Mouse (Mus musculus) MN1 (cell line): ENCODE results near the gene Crybb2.

Experiments
- DNase-seq: peaks from one replicate; pipeline ENCODE4 v3.0.0-alpha.2; 2016; ENCODE audit warnings: low spot score

Gene Crybb2

GRCm38 (mm10) chr5:113090750-113091149 lies 20.8 kb upstream of the Crybb2 start:
- no peak for DNase-seq

- DNase-seq = no peak
These were observed 20.3 kb upstream of the Crybb2 start for GRCm38 (mm10) chr5:113090077-113090690.

- no peak for DNase-seq
These were observed 17.5 kb upstream of the Crybb2 start for GRCm38 (mm10) chr5:113087465-113087864.

GRCm38 (mm10) chr5:113086990-113087389 lies 17.1 kb upstream of the Crybb2 start:
- no peak for DNase-seq

- DNase-seq = no peak
These were observed 16.5 kb upstream of the Crybb2 start for GRCm38 (mm10) chr5:113086439-113086838.

- no peak for DNase-seq
These were observed 16.0 kb upstream of the Crybb2 start for GRCm38 (mm10) chr5:113085931-113086330.

GRCm38 (mm10) chr5:113084309-113084708 lies 14.4 kb upstream of the Crybb2 start:
- no peak for DNase-seq

GRCm38 (mm10) chr5:113082356-113083168 lies 12.6 kb upstream of the Crybb2 start:
- DNase-seq = no peak

- DNase-seq = peak; percentile 38
These were observed 11.5 kb upstream of the Crybb2 start, which contains the start of gene Crybb3 for GRCm38 (mm10) chr5:113081439-113081838. Crybb3 (minus strand) TSS chr5:113081584.

- no peak for DNase-seq
These were observed 11.1 kb upstream of the Crybb2 start for GRCm38 (mm10) chr5:113081020-113081419.

- peak; percentile 35 for DNase-seq
These were observed 9.9 kb upstream of the Crybb2 start for GRCm38 (mm10) chr5:113079783-113080182.

- no peak for DNase-seq
These were observed 8.8 kb upstream of the Crybb2 start for GRCm38 (mm10) chr5:113078686-113079085.

GRCm38 (mm10) chr5:113054308-113054707 lies 15.6 kb downstream of the Crybb2 start:
- peak; percentile 85 for DNase-seq

GRCm38 (mm10) chr5:113050581-113051185 lies 19.2 kb downstream of the Crybb2 start:
- DNase-seq = no peak

GRCm38 (mm10) chr5:113049876-113050275 lies 20.0 kb downstream of the Crybb2 start:
- DNase-seq = no peak

GRCm38 (mm10) chr5:113045511-113046273 lies 24.2 kb downstream of the Crybb2 start:
- DNase-seq = no peak

- DNase-seq = no peak
These were observed 26.4 kb downstream of the Crybb2 start for GRCm38 (mm10) chr5:113043531-113043930.

- peak; percentile 85 for DNase-seq
These were observed 28.3 kb downstream of the Crybb2 start for GRCm38 (mm10) chr5:113041567-113042071.

GRCm38 (mm10) chr5:113040776-113041175 lies 29.1 kb downstream of the Crybb2 start:
- DNase-seq = no peak

GRCm38 (mm10) chr5:113038601-113039000 lies 31.3 kb downstream of the Crybb2 start:
- no peak for DNase-seq

GRCm38 (mm10) chr5:113035094-113036047 lies 34.5 kb downstream of the Crybb2 start:
- DNase-seq = no peak
